Comparison of ENCODE assay signal across 8 mouse cellular contexts in genomic region chr2:166097443-166098291, GRCm38 (mm10). TPM values are rescaled to one million over a fixed set of nuclear protein-coding genes. Genes with fewer than 3 reads are reported as not detected.
A peak's percentile ranks its signal among the peaks of the same experiment; 100 is the strongest.
DNase-seq lines count a peak whose midpoint lies in the region; ATAC-seq lines count a peak whose summit lies in the region.

No protein-coding gene starts in this region.

- ATAC-seq in granulocyte monocyte progenitor cell, adult 5-6 weeks (replicated peaks; ENCODE audit: poor library complexity, severe bottlenecking) = peak; percentile 57

- peak; percentile 37 for DNase-seq in left cerebral cortex, postnatal 4 days
- DNase-seq in left cerebral cortex, postnatal 25 days (ENCODE audit: low spot score in 2 of 2) = no peak
- peak; percentile 86 for DNase-seq in ZHBTc4 (ENCODE audit: low read depth, low spot score)
- DNase-seq in kidney, postnatal 25 days = peak; percentile 59 to 78
- DNase-seq in retina, embryonic 14.5 days (ENCODE audit: low spot score) = peak; percentile 63
- no peak for DNase-seq in cerebellum, adult 9-11 months
- DNase-seq in ovary, postnatal 10 days (ENCODE audit: low spot score) = no peak

- intact Hi-C loops in left cerebral cortex, postnatal 4 days (cut with DNase I) = no loop called here
- intact Hi-C loops in left cerebral cortex, postnatal 25 days (cut with DNase I) = no loop called here

RNA-seq across cellular contexts. Expression of gene Sulf2, which starts 57.8 kb away (rescaled TPM):
- total RNA-seq in left cerebral cortex, postnatal 4 days (2021) = 100 to 1,000 TPM; 153 to 162 TPM
- 100 to 1,000 TPM; 104 to 114 TPM for total RNA-seq in left cerebral cortex, postnatal 25 days (2021)
- 0.26 and 1.1 TPM in 2 replicates for total RNA-seq in granulocyte monocyte progenitor cell, adult 5-6 weeks (2014; fragmentation: Nextera tagmentation)
- total RNA-seq in granulocyte monocyte progenitor cell, adult 5-6 weeks (2017) = 0.78 and 1.9 TPM in 2 replicates

Comparison
In these comparisons a context has a peak if more than half of its experiments do, and no peak if none do; other contexts are left out.
1. DNase-seq: peak in left cerebral cortex, postnatal 4 days (single experiment), ZHBTc4 (single experiment), kidney, postnatal 25 days (2 of 2) and retina, embryonic 14.5 days (single experiment); none in left cerebral cortex, postnatal 25 days (0 of 2), cerebellum, adult 9-11 months (single experiment) and ovary, postnatal 10 days (single experiment).
2. RNA of gene Sulf2, which starts 57.8 kb away (total RNA-seq): 153 to 162 TPM in left cerebral cortex, postnatal 4 days and 104 to 114 TPM in left cerebral cortex, postnatal 25 days; 0.26 to 1.9 TPM in granulocyte monocyte progenitor cell, adult 5-6 weeks; every median in the first group is over 10 times any median in the second.